Mouse (Mus musculus) embryonic facial prominence, embryonic 13.5 days (tissue): ENCODE measurements at regions not wholly inside any gene's neighbourhood (a gene's known extent, or its start where the extent isn't known, plus 50 kb on each side); places are given as distances from the start of the nearest gene placed in this dataset.

Experiments used
- ATAC-seq: fragments of 200-750 bp; cut with Nextera tagmentation; 2 replicates; pipeline ENCODE4 v1.8.0; 2017; ENCODE audit warnings: low read depth; ENCODE audit not compliant: insufficient number of reproducible peaks, insufficient read depth, low FRiP score, low TSS enrichment
- H3K27ac ChIP-seq: fragments of 300-500 bp; sonication (generic); 2 replicates; pipeline ENCODE4 v1.5.1; 2015; ENCODE audit warnings: moderate library complexity, mild to moderate bottlenecking, inconsistent platforms
- H3K27me3 ChIP-seq: fragments of 300-500 bp; sonication (generic); 2 replicates; pipeline ENCODE4 v1.6.1; 2015; ENCODE audit warnings: mild to moderate bottlenecking, inconsistent platforms
- H3K36me3 ChIP-seq: fragments of 300-500 bp; sonication (generic); 2 replicates; pipeline ENCODE4 v1.6.1; 2015; ENCODE audit warnings: mild to moderate bottlenecking, inconsistent platforms
- H3K4me1 ChIP-seq: fragments of 300-500 bp; sonication (generic); 2 replicates; pipeline ENCODE4 v1.6.1; 2015; ENCODE audit warnings: inconsistent platforms
- H3K4me2 ChIP-seq: fragments of 300-500 bp; sonication (generic); 2 replicates; pipeline ENCODE4 v1.6.1; 2015; ENCODE audit warnings: moderate library complexity, mild to moderate bottlenecking, inconsistent platforms
- H3K4me3 ChIP-seq: fragments of 300-500 bp; sonication (generic); 2 replicates; pipeline ENCODE4 v1.5.1; 2015; ENCODE audit warnings: mild to moderate bottlenecking, inconsistent platforms
- H3K9ac ChIP-seq: fragments of 300-500 bp; sonication (generic); 2 replicates; pipeline ENCODE4 v1.6.1; 2015; ENCODE audit warnings: mild to moderate bottlenecking, inconsistent platforms
- H3K9me3 ChIP-seq: fragments of 300-500 bp; sonication (generic); 2 replicates; pipeline ENCODE4 v1.6.1; 2016; ENCODE audit warnings: inconsistent platforms
- whole genome bisulfite sequencing: fragments of 180-500 bp; shearing (Covaris S2); methylation state at CpG from one replicate; pipeline ENCODE4 v1.1.7; 2015; ENCODE audit warnings: mixed read lengths; 5-methylcytosine and 5-hydroxymethylcytosine counted together

DNA sequence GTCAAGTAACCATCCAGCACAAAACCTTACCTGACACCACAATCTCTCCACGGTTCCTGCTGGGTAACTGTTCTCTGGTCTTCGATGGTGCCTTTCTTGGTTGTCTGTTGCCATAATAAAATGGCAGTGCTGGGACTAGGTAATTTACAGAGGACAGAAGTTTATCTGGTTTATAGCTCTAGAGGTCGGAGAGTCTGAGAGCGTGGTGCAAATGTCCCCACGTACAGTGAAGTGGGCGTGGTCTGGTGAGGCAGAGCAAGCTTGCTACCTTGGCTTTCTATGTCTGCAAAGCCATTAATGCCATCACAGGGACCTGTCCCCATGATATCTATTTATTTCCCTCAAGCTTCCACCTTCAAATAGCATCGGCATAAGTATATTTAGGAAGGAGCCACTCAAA, 223.0 kb downstream of the Opa1 start:
- Histone ChIP-seq H3K27me3 (peaks cover 7% of the 10 kb centered on the region; the same call in 1 of the 2 replicates), H3K9ac (no peak overlapping the region), H3K4me2 (no peak overlapping the region), H3K4me1 (peaks cover 41% of the 10 kb centered on the region), H3K36me3 (no peaks in the 10 kb centered on the region), H3K4me3 (no peak overlapping the region), H3K9me3 (no peaks in the 10 kb centered on the region), H3K27ac (no peak overlapping the region)
- WGBS: 84% methylated on average over 7 of the region's 7 CpGs
- ATAC-seq: no peak

DNA sequence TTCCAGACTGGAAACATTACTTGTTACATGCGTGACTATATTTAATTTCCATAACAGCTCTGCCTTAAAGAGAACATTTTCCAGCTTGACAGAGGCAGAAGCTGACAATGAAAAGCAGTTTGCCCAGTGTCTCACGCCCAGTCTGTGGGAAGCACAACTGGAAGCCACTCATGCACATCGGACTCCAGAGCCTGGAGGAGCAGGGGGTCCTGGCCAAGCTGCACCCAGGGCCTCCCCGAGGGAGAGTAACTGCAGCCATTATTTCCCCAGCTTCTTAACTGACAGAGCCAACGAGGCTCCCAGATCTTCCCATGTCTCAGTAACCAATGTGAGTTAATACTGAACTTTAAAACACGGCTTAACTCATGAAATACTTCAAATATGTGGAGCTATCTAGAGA, 223.5 kb downstream of the Opa1 start:
- no peak for ATAC-seq
- Histone ChIP-seq H3K9me3 (no peaks in the 10 kb centered on the region), H3K4me1 (peaks cover 39% of the 10 kb centered on the region), H3K27me3 (peaks cover 7% of the 10 kb centered on the region; the same call in 1 of the 2 replicates), H3K36me3 (no peaks in the 10 kb centered on the region), H3K4me2 (no peak overlapping the region), H3K4me3 (no peak overlapping the region), H3K9ac (no peak overlapping the region), H3K27ac (peak overlapping the region; percentile 35)
- 32% methylated on average over 6 of the region's 6 CpGs for WGBS

DNA sequence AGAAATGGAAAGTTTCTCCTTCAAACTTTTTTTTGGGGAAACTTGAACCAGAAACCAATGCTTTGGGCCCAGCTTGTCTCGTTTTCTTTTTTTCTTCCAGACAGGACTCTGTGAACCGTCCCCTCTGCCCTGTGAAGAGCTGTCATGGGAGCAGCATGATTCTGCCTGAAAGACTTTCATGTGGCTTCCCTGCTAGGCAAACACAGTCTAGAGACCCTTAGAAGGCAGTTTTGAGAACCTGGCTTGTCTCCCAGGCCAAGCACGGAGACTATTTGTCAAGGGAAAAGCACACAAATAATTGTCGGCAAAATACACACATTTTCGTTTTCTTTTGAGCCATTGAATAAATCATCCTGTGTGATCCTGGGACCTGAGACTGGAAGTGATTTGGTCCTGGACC, 228.7 kb downstream of the Opa1 start:
- Histone ChIP-seq H3K27ac (no peak overlapping the region), H3K36me3 (no peaks in the 10 kb centered on the region)

DNA sequence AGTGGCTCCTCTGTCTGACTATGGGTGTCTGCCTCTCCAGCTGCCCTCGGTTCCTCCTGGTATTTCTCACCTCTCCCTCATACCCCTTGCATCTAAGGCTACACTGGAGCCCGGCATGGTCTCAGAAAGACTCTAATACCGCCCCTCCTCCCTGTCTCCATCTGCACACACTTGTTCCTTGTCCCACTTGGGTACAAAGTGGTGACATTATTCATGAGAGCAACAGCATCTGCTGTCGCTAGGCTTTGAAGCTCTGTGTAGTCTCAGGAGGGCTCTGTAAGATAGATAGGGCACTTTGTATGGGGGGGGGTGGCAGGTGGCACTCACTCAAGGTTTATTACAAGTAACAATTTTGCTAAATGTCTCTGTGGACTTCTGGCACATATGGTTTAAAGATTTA, 229.7 kb downstream of the Opa1 start:
- Histone ChIP-seq H3K4me1 (peaks cover 21% of the 10 kb centered on the region), H3K27ac (no peak overlapping the region), H3K27me3 (peaks cover 3% of the 10 kb centered on the region; the same call in 1 of the 2 replicates), H3K4me3 (no peak overlapping the region), H3K36me3 (no peaks in the 10 kb centered on the region), H3K4me2 (no peak overlapping the region), H3K9me3 (no peaks in the 10 kb centered on the region), H3K9ac (no peak overlapping the region)
- no peak for ATAC-seq
- 75% methylated on average over 4 of the region's 4 CpGs for WGBS

More for the DNA sequence above, 228.7 kb downstream of the Opa1 start:
- Histone ChIP-seq H3K9me3 (no peaks in the 10 kb centered on the region), H3K4me1 (peaks cover 12% of the 10 kb centered on the region), H3K4me2 (no peak overlapping the region), H3K4me3 (no peak overlapping the region), H3K27me3 (peaks cover 3% of the 10 kb centered on the region; the same call in 1 of the 2 replicates), H3K9ac (no peak overlapping the region)
- whole genome bisulfite sequencing: 26% methylated on average over 5 of the region's 5 CpGs
- ATAC-seq: no peak

DNA sequence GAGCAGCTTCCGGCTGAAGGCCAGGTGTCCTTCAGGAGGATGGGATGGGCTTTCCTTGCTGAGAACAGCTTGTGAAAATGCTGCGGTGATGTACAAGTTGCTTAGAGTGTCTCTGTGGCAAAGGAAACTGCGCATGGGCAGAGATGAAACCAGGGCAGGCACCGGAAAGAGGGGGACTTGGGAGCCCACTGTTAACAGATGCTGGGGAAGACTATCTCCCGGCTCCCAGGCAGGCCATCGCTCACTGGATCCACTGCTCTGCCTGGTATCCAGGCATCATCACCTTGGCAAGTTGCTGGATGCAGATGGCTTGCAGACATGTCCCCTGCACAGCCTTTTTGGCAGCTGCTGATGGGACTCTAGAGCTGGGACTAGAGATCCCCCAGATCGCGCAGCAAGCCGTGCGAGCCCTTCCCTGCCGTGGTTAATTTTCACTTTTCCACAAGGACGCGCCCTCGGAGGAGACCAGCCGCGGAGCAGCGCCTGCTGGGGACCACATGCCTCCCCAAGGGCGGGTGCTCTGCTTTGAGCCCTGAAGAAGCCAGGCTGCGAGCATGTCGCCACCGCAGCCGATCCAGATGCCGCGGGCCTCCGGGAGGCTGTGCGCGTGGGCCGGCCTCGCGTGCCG, 234.4 kb downstream of the Opa1 start:
- peaks cover 45% of the 10 kb centered on the region for H3K4me1 ChIP-seq
- ATAC-seq: peak; percentile 76
- H3K27me3 ChIP-seq: peaks cover 3% of the 10 kb centered on the region; the same call in 1 of the 2 replicates
- no peaks in the 10 kb centered on the region for H3K9me3 ChIP-seq
- H3K9ac ChIP-seq: peak overlapping the region; percentile 81
- WGBS: 3% methylated on average over 31 of the region's 31 CpGs
- peak overlapping the region; percentile 85 for H3K4me2 ChIP-seq
- no peaks in the 10 kb centered on the region for H3K36me3 ChIP-seq
- H3K4me3 ChIP-seq: peak overlapping the region; percentile 48
- H3K27ac ChIP-seq: peak overlapping the region; percentile 90

DNA sequence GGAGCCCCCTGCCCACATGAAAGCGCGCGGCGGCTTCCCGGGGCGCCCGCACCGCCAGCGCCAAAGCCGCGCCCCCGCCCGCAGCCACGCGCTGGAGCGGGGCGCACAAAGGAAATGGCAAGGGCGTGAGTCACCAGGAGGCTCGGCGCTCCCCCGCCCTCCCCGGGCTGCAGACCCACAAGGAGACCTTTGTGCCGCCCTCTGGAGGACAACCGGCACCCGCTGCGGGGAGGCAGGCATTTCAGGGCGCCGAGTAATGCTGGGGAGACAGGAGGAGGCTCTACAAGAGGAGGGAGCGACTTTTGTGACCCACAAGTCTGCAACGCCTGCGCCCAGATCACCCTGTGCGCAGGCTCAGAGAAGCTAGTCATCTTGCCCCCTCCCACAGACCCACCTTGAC, 234.9 kb downstream of the Opa1 start:
- 1% methylated on average over 32 of the region's 32 CpGs for WGBS
- Histone ChIP-seq H3K27ac (peak overlapping the region; percentile 90), H3K4me3 (peak overlapping the region; percentile 48), H3K36me3 (no peaks in the 10 kb centered on the region), H3K4me2 (peak overlapping the region; percentile 85), H3K9ac (peak overlapping the region; percentile 81), H3K9me3 (no peaks in the 10 kb centered on the region), H3K27me3 (peaks cover 3% of the 10 kb centered on the region; the same call in 1 of the 2 replicates), H3K4me1 (peaks cover 45% of the 10 kb centered on the region)
- ATAC-seq: peak; percentile 84

DNA sequence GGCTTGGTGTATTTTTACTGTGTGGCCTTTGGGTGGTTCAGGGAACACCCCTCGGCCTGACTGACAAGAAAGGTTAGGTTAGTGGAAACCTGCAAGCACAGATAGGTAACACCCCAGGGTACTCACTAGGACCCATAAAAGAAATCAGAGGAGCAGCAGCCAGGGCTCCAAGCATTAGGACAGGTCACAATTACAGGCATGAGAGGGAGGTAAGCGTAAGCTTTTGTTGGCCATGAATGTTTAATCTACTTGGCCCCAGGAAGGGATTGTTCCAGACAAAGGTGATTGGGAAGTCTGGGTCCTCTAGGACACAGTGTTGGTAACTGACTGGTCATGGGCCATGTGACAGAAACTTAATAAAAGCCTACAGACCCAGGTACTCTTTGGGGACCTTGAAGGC, 235.5 kb downstream of the Opa1 start:
- H3K36me3 ChIP-seq: no peaks in the 10 kb centered on the region
- H3K9ac ChIP-seq: no peak overlapping the region
- H3K27ac ChIP-seq: peak overlapping the region; percentile 90
- peaks cover 3% of the 10 kb centered on the region; the same call in 1 of the 2 replicates for H3K27me3 ChIP-seq
- no peaks in the 10 kb centered on the region for H3K9me3 ChIP-seq
- 84% methylated on average over 2 of the region's 2 CpGs for WGBS
- H3K4me2 ChIP-seq: 0 out of 2 replicates have a peak overlapping the region, but pooled peaks have one; percentile 85
- no peak overlapping the region for H3K4me3 ChIP-seq
- ATAC-seq: no peak
- peaks cover 45% of the 10 kb centered on the region for H3K4me1 ChIP-seq

DNA sequence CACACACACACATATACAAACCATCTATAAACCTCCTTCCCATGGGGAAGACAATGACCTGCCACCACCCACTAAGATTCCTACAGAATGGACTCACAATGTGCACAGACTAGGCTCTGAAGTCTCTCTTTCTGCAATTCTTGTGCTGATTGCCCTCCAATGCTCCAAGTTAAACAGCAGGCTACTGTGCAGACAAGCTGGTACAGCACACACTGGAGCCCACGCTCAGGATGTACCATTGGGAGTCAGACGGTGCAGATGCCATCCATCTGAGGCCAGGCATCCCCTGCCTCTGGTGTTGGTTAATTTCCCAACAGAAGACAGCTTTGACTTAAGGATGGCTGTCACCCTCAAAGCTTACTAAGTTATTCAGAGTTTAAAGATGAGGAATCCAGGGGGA, 236.1 kb downstream of the Opa1 start:
- Histone ChIP-seq H3K9me3 (no peaks in the 10 kb centered on the region), H3K36me3 (no peaks in the 10 kb centered on the region), H3K27ac (peak overlapping the region; percentile 51; the same call in 1 of the 2 replicates), H3K4me1 (peaks cover 45% of the 10 kb centered on the region), H3K4me2 (no peak overlapping the region), H3K4me3 (no peak overlapping the region), H3K27me3 (peaks cover 3% of the 10 kb centered on the region; the same call in 1 of the 2 replicates), H3K9ac (no peak overlapping the region)
- ATAC-seq: no peak
- whole genome bisulfite sequencing: 55% methylated on average over 2 of the region's 2 CpGs

DNA sequence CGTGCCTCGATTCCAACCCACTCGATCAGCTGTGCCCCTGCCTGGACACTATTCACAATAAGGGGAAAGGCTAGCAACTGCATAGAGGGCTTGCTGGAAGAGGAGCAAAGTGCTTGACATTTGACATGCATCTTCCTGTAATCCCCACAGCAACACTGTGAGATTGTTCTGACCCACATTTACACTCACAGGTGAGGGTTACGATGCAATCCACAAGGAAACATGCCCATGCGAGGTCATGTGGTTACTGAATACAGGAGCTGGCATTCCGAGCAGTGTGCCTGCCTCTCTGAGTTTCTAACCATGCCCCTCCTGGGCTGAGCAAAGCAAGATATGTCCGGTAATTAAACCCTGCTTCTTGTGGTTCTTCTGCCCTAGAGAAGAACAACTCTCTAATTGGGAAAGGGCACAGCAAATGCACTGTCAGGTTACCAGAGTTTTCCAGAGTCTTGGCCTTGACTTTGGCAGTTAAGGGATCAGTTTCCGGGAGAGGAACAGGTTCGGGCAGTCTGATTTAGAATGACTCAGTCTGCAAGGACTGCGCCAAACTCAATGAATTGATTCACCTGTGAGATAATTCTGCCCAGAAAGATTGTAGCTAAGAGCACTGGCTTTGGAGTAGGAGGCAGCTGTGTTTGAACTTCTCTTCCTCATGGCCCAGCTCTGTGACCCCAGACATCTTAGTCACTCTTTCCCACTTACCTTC, 236.7 kb downstream of the Opa1 start:
- no peaks in the 10 kb centered on the region for H3K36me3 ChIP-seq
- peak overlapping the region; percentile 51; the same call in 1 of the 2 replicates for H3K27ac ChIP-seq
- no peak overlapping the region for H3K9ac ChIP-seq
- H3K4me3 ChIP-seq: no peak overlapping the region
- no peaks in the 10 kb centered on the region for H3K9me3 ChIP-seq
- no peak for ATAC-seq
- no peak overlapping the region for H3K4me2 ChIP-seq
- peaks cover 3% of the 10 kb centered on the region; the same call in 1 of the 2 replicates for H3K27me3 ChIP-seq
- WGBS: 66% methylated on average over 10 of the region's 10 CpGs
- peaks cover 45% of the 10 kb centered on the region for H3K4me1 ChIP-seq

DNA sequence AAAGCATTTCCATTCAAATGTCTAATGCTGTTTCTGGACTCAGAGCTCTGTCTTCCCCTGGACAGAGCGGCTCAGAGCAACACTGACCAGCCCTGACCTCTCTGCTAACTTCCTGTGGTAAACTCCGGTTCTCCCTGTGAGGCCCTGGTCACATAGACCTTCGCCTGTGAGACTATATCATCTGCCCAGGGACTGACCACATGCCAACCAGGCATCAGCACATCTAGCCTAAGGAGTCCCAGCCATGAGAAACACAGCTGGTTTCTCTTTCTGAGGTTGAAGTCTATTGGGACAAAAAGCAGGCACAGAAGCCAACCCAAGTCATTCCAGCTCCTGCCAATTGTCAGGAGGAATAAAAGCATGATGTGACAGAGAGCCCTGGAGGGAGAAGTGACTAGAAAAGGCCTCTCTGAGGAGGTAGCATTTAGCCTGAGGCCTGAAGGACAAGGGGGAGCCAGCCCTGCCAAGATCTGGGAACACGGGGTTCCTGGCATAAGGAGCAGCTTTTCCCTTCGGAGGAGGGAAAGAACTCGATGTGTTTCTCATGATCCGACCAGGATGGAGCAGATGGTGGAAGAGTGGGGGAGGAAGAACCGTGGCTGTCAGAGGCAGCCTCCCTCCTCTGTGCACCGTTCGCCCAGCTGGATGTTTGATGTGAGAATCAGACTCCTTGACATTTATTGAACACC, 237.7 kb downstream of the Opa1 start:
- 45% methylated on average over 10 of the region's 10 CpGs for WGBS
- Histone ChIP-seq H3K27ac (no peak overlapping the region), H3K4me1 (peaks cover 48% of the 10 kb centered on the region)

DNA sequence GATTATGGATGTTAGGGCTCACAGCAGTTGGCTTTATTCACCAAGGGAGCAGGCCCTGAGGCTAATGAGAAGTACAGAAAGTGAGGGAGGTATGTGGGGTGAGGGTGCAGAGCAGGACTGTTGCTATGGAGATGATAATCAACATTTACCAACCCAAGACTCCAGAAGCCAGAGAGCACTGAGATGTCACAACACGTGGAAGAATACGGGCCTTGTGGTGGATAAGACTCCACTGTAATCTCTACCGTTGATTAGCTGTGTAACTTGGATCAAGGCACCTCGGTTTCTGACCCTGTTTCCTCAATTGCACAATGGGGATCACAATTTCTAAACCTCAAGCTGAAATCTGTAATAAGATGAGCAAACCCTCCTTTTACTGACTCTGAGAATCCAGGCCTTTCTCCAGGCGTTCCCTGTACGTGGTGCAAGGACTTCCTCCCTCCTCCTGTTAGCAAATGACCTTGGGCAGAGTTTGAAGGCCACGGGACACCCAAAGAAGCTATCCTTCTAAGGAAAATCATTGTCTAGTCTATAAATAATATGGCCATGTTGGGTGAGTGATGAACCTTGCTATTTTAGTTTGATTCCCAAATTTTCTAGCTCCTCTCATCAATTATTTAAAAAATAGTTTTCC, 239.8 kb downstream of the Opa1 start:
- H3K4me3 ChIP-seq: no peak overlapping the region
- no peak for ATAC-seq
- no peak overlapping the region for H3K4me2 ChIP-seq
- H3K9ac ChIP-seq: no peak overlapping the region
- peaks cover 45% of the 10 kb centered on the region for H3K4me1 ChIP-seq
- H3K27me3 ChIP-seq: peaks cover 3% of the 10 kb centered on the region; the same call in 1 of the 2 replicates
- no peak overlapping the region for H3K27ac ChIP-seq
- H3K36me3 ChIP-seq: no peaks in the 10 kb centered on the region
- H3K9me3 ChIP-seq: no peaks in the 10 kb centered on the region
- 53% methylated on average over 7 of the region's 7 CpGs for WGBS

More for the DNA sequence above, 237.7 kb downstream of the Opa1 start:
- no peaks in the 10 kb centered on the region for H3K36me3 ChIP-seq
- ATAC-seq: no peak
- no peaks in the 10 kb centered on the region for H3K9me3 ChIP-seq
- peaks cover 3% of the 10 kb centered on the region; the same call in 1 of the 2 replicates for H3K27me3 ChIP-seq
- no peak overlapping the region for H3K4me2 ChIP-seq
- no peak overlapping the region for H3K4me3 ChIP-seq
- H3K9ac ChIP-seq: no peak overlapping the region
